Mouse (Mus musculus) small intestine, adult 2 months (tissue): ENCODE data around the gene Esd.

Source experiments
- CTCF ChIP-seq: fragments of 200-500 bp; IDR thresholded peaks from 2 replicates; pipeline ENCODE4 v1.5.1; 2012; ENCODE audit warnings: low read depth, mild to moderate bottlenecking, control low read depth, inconsistent platforms, low read length, moderate library complexity, mixed read lengths; ENCODE audit not compliant: insufficient replicate concordance, insufficient read length; ENCODE audit errors: extremely low read depth
- POLR2A ChIP-seq: fragments of 200-500 bp; IDR thresholded peaks from 2 replicates; pipeline ENCODE4 v1.6.1; 2012; ENCODE audit warnings: low read depth, mild to moderate bottlenecking, control low read depth, inconsistent platforms, low read length, moderate library complexity

GRCm38 (mm10) chr14:74733397-74733796 is 1.3 kb downstream of the Esd start:
- TF ChIP-seq CTCF (no peak), POLR2A (no peak)
